Mouse (Mus musculus) neutrophil, adult 5-6 weeks (primary cell): ENCODE data around the gene Slc4a3. TPM values are rescaled to one million over a fixed set of nuclear protein-coding genes. Genes with fewer than 3 reads are reported as not detected.

Experiments
- ATAC-seq: fragments of 151-379, 151-347 bp; 2 replicates; pipeline ENCODE4 v1.8.0; 2017; ENCODE audit warnings: mild to moderate bottlenecking, moderate TSS enrichment; ENCODE audit not compliant: insufficient number of reproducible peaks, poor library complexity, low FRiP score, severe bottlenecking; ENCODE audit errors: extremely low read depth
- total RNA-seq: library from RNA; stranded (forward); fragments of 200-1000 nt; gene quantifications from 2 replicates; pipeline ENCODE4 v1.2.3, GENCODE M21; 2017

Slc4a3 gene
- total RNA-seq: not detected in 2 replicates

- ATAC-seq: no peak
Measured at GRCm38 (mm10) chr1:75545965-75546956, at the start of gene Slc4a3. TSS of gene Slc4a3 (plus strand) at chr1:75546266.

- ATAC-seq: no peak
Measured at GRCm38 (mm10) chr1:75498897-75499296, 47.2 kb upstream of the Slc4a3 start.

DNA sequence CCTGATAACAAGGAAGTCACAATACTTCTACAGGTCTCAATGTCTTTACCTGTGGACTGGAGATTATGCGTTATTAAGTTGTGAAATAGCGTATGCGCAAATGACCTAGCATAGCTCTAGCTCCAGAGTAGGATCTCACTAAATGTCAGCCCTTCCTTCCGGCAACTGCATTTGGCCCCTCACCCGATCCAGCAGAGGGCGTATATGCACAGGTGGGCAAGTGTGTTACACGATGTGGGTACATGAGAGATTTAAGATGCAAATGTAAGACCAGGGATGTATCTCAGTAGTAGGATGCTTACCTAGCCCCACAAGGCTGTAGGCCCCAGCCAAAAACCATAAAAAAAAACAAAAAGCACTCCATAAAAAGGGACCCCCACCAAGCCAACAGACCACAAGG lies 46.6 kb upstream of the Slc4a3 start:
- no peak for ATAC-seq

- ATAC-seq: no peak
Measured at GRCm38 (mm10) chr1:75501905-75502304, 44.2 kb upstream of the Slc4a3 start.

GRCm38 (mm10) chr1:75502945-75503650 lies 43.0 kb upstream of the Slc4a3 start:
- no peak for ATAC-seq

GRCm38 (mm10) chr1:75503651-75503980 lies 42.5 kb upstream of the Slc4a3 start:
- no peak for ATAC-seq

DNA sequence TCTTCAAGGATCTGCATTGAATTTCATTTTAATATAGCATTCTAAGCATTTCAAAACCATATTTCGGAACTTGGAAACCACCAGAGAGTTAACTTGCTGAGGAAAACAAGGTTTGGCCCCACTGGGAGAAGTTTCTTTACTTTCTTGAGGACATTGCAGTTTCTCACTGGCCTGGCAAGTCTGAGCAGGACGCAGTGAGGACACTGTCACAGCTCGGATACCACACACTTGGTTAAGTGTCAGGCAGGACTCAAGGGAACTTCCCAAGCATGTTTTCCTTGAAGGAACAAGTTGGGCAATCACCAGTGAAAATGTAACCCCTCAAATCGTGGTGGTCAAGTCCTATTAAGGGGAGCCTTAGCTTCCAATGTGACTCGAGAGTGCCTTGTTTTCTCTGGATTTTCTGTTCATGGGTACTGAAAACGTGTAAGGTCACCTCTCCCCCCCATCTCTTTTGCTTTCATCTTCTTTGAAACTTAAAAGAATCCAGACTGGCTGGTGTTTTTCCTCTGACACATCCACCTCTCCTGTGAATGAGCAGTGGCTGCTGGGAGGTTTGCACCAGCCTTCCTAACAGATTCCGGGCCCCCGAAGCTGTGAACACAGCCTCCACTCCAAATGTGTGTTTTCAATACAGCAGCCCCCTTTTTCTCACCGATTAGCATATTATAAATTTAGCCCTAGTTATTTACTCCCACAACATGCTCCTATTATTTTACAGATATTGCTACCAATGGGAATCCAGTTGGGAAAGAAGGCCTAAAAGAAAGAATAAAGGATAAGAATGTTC lies 41.6 kb upstream of the Slc4a3 start:
- ATAC-seq: no peak

- ATAC-seq: no peak
Measured at GRCm38 (mm10) chr1:75505159-75505955, 40.7 kb upstream of the Slc4a3 start.

GRCm38 (mm10) chr1:75505956-75506831 lies 39.9 kb upstream of the Slc4a3 start, which contains the start of gene Obsl1:
TSS of gene Obsl1 (minus strand) at chr1:75506452.
- no peak for ATAC-seq

GRCm38 (mm10) chr1:75507006-75507405 lies 39.1 kb upstream of the Slc4a3 start, which contains the start of gene Inha:
TSS of gene Inha (plus strand) at chr1:75507077.
- no peak for ATAC-seq

DNA sequence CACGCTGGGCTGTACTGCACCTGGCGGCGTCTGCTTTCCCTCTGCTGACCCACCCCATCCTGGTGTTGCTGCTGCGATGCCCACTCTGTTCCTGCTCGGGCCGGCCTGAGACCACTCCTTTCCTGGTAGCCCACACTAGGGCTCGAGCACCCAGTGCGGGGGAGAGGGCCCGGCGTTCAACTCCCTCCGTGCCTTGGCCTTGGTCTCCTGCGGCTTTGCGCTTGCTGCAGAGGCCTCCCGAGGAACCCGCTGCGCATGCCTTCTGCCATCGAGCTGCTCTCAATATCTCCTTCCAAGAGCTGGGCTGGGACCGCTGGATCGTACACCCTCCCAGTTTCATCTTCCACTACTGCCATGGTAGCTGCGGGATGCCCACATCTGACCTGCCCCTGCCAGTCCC lies 36.5 kb upstream of the Slc4a3 start:
- ATAC-seq: no peak

DNA sequence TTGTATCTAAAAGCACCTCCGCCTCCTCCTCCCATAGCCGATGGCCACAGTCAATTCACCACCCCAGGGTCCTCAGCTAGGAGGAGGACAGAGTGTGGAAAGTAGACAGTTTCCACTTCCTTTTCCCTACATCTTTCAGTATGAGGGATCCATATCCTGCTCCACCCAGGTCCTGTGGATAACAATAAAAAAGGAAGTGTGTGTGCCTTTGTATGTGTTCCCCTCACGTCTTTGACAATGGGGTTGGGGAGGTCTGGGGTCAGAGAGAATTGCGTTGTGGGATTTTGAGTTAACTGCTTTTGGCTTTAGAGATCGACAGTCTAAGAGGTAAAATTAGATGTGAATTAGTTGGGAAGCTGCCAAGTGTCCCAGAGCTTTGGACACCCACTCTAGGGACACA lies 35.9 kb upstream of the Slc4a3 start:
- ATAC-seq: no peak

DNA sequence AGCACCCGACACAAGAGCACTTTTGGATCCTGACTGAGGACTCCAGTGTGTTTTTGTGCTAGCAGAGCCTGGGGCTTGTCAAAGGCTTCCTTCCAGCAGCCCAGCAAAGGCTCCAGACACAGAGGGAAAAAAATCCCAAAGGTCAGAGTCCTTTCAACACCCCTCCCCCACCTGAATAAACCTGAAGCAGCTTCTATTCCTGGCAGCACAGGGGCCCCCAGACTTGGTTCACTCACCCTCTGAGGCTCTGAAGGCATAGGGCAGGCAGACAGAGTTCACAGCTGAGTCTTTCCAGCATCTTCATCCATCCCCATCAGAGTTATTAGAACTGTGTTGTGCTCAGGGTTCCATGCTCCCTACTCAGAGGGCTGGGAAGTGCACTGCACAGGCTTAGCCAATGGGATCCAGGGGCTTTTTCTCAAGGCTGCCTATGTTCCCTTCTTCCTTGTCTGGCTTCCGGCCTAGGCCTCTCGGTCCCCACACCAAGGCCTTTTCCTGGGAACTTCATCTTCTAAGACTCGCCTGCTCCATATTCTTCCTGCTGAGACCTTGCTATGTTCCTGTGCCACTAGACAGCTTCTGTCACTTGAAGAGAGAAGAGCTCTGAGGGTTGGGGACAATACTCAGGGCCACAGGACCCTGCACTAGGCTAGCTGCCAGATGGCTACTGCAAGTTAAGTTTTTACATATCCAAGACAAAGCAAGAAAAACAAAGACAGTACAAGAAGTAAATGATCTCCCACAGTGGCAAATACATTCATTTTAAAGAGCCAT lies 34.4 kb upstream of the Slc4a3 start:
- ATAC-seq: no peak

DNA sequence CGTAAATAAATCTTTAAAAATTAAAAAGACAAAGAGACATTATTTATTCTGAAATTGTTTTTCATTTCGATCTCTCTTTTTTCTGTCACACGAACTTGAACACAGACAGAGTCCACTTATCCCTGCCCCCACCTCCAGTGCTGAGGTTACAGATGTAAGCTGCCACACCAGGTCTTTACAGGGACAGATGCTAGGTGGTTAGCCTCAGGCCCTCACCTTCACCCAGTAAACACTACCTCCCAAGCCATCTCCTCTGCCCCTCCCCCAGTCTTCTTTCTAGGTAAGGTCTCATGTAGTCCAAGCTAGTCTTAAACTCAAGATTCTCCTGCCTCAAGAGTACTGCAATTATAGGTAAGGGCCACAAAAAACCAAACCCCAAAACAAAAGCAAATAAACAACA lies 33.5 kb upstream of the Slc4a3 start:
- no peak for ATAC-seq

- no peak for ATAC-seq
Measured at GRCm38 (mm10) chr1:75516703-75517380, 29.2 kb upstream of the Slc4a3 start.

- ATAC-seq: no peak
Measured at GRCm38 (mm10) chr1:75517984-75518383, 28.1 kb upstream of the Slc4a3 start.
